Mouse (Mus musculus) midbrain, postnatal 0 days (tissue): ENCODE measurements around the gene Ckap2l. TPM values are rescaled to one million over a fixed set of nuclear protein-coding genes. Genes with fewer than 3 reads are reported as not detected.

Experiments
- ATAC-seq: fragments of 200-750 bp; cut with Nextera tagmentation; 2 replicates; pipeline ENCODE4 v1.8.0; 2017; ENCODE audit warnings: moderate number of reproducible peaks, mild to moderate bottlenecking, moderate TSS enrichment, moderate library complexity; ENCODE audit not compliant: low FRiP score
- DNase-seq: peaks from one replicate; pipeline ENCODE4 v3.0.0-alpha.2; 2015; ENCODE audit warnings: low spot score
- H3K27ac ChIP-seq: fragments of 300-500 bp; sonication (generic); 2 replicates; pipeline ENCODE4 v1.5.1; 2014; ENCODE audit warnings: low read depth, mild to moderate bottlenecking, low read length, mixed read lengths
- H3K27me3 ChIP-seq: fragments of 300-500 bp; sonication (generic); 2 replicates; pipeline ENCODE4 v1.6.1; 2014; ENCODE audit warnings: low read length, control low read depth, mixed read lengths; ENCODE audit not compliant: insufficient read depth
- H3K36me3 ChIP-seq: fragments of 300-500 bp; sonication (generic); 2 replicates; pipeline ENCODE4 v1.6.1; 2014; ENCODE audit warnings: low read length, control low read depth, mixed read lengths; ENCODE audit not compliant: insufficient read depth
- H3K4me1 ChIP-seq: fragments of 300-500 bp; sonication (generic); 2 replicates; pipeline ENCODE4 v1.6.1; 2014; ENCODE audit warnings: mild to moderate bottlenecking, control low read depth, antibody characterized with exemption, low read length, mixed read lengths; ENCODE audit not compliant: insufficient read depth
- H3K4me2 ChIP-seq: fragments of 300-500 bp; sonication (generic); 2 replicates; pipeline ENCODE4 v1.6.1; 2014; ENCODE audit warnings: low read depth, mild to moderate bottlenecking, low read length, mixed read lengths; ENCODE audit not compliant: poor library complexity, severe bottlenecking
- H3K4me3 ChIP-seq: fragments of 300-500 bp; sonication (generic); 2 replicates; pipeline ENCODE4 v1.5.1; 2014; ENCODE audit warnings: low read depth, mild to moderate bottlenecking, low read length, moderate library complexity
- H3K9ac ChIP-seq: fragments of 300-500 bp; sonication (generic); replicated peaks from 2 replicates; pipeline ENCODE4 v1.6.1; 2014; ENCODE audit warnings: mild to moderate bottlenecking, low read length, moderate library complexity, mixed read lengths; ENCODE audit not compliant: poor library complexity, severe bottlenecking
- H3K9me3 ChIP-seq: fragments of 300-500 bp; sonication (generic); 2 replicates; pipeline ENCODE4 v1.6.1; 2016; ENCODE audit warnings: low read length, control low read depth
- CTCF ChIP-seq: IDR thresholded peaks from 2 replicates; pipeline ENCODE4 v1.5.1; 2016; ENCODE audit warnings: antibody characterized with exemption, mild to moderate bottlenecking
- WGBS: fragments of 180-500 bp; shearing (Covaris S2); extraction: QIAGEN DNeasy Blood & Tissue Kit; methylation state at CpG from one replicate; pipeline ENCODE4 v1.1.7; 2014; 5-methylcytosine and 5-hydroxymethylcytosine counted together
- polyA plus RNA-seq: library from polyadenylated mRNA; unstranded; fragments of >200 nt; fragmentation: Nextera tagmentation; extraction: Ambion mirVana; gene quantifications from 2 replicates; pipeline ENCODE4 v1.2.1, GENCODE M21; 2015
- total RNA-seq: library from RNA; depleted of rRNA; stranded (reverse); fragments of >200 nt; gene quantifications from 2 replicates; pipeline ENCODE4 v1.2.3, GENCODE M21; 2014

Ckap2l gene
- total and polyA plus RNA-seq, 2 experiments from 2014 or later: 4.8 to 5.8 TPM

GRCm38 (mm10) chr2:129245618-129246017, 51.4 kb downstream of the Ckap2l start:
- Histone ChIP-seq H3K9ac (no peak overlapping the region), H3K4me2 (no peak overlapping the region), H3K4me3 (no peak overlapping the region), H3K27ac (no peak overlapping the region), H3K4me1 (peaks cover 5% of the 10 kb centered on the region; the same call in 1 of the 2 replicates), H3K9me3 (no peaks in the 10 kb centered on the region), H3K27me3 (no peaks in the 10 kb centered on the region), H3K36me3 (no peaks in the 10 kb centered on the region)
- DNase-seq: no peak
- WGBS: 61% methylated on average over 5 of the region's 5 CpGs
- TF ChIP-seq CTCF: no peak
- no peak for ATAC-seq

DNA sequence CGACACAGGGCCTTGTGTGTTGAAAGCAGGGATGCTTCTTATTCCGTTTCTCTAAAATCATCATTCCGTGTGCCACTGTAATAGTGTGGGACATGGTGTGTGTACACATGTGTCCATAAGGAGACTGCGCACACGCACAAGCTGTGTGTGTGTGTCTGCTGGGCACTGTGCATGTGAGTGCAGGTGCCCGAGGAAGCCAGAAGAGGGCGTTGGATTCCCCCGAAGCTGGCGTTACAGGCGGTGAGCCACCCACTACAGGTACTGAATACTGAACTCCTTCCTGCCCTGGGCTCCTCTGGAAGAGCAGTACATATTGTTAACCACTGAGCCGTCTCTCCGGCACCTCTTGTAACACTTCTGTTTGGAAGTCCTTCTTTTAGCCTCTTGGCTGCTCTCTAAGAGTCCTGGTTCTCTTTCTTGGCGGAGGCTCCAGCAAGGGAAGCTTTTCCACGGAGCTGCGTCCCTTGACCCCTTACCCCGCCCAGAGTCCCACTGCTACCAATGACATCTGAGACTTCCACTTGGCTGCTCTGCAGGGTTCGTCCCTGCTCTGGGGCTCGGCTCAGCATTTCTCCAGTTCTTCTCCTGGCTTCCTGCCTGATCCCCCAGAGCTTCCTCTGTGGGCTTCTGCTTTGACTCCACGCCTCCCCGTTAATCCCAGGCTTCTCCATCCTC, 52.4 kb downstream of the Ckap2l start:
- DNase-seq (no peak), ATAC-seq (no peak)
- H3K4me3 ChIP-seq: no peak overlapping the region
- H3K27me3 ChIP-seq: no peaks in the 10 kb centered on the region
- H3K27ac ChIP-seq: no peak overlapping the region
- 78% methylated on average over 20 of the region's 20 CpGs for WGBS
- no peaks in the 10 kb centered on the region for H3K36me3 ChIP-seq
- no peak overlapping the region for H3K4me2 ChIP-seq
- 0 out of 2 replicates have a peak, but pooled peaks have one; percentile 8 for TF ChIP-seq CTCF
- H3K9ac ChIP-seq: no peak overlapping the region
- H3K9me3 ChIP-seq: no peaks in the 10 kb centered on the region
- H3K4me1 ChIP-seq: peaks cover 5% of the 10 kb centered on the region; the same call in 1 of the 2 replicates

GRCm38 (mm10) chr2:129243786-129244185, 53.2 kb downstream of the Ckap2l start:
- H3K9ac ChIP-seq: no peak overlapping the region
- DNase-seq: peak; percentile 7
- H3K4me1 ChIP-seq: peaks cover 5% of the 10 kb centered on the region; the same call in 1 of the 2 replicates
- H3K27me3 ChIP-seq: no peaks in the 10 kb centered on the region
- H3K36me3 ChIP-seq: no peaks in the 10 kb centered on the region
- TF ChIP-seq CTCF: no peak
- H3K4me2 ChIP-seq: no peak overlapping the region
- H3K9me3 ChIP-seq: no peaks in the 10 kb centered on the region
- ATAC-seq: no peak
- 43% methylated on average over 9 of the region's 9 CpGs for WGBS
- H3K27ac ChIP-seq: no peak overlapping the region
- no peak overlapping the region for H3K4me3 ChIP-seq

DNA sequence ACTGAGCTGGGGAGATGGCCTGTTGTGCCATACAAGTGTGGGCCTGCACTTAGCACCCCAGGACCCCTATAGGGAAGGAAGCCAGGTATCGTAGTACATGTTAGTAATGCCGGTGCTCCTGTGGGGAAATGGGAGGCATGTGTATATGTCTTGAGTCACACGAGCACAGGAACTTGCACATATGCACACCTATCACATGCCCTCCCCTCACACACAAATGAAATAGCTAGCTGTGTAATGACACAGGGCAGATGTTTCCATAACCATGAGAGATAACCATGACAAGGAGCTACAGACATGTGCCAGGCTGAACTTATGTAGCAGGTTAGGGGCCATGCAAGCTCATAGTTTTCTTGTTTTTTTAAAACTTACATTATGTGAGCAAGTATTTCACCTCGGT, 54.0 kb downstream of the Ckap2l start:
- H3K4me2 ChIP-seq: no peak overlapping the region
- TF ChIP-seq CTCF: no peak
- H3K27ac ChIP-seq: no peak overlapping the region
- H3K9ac ChIP-seq: no peak overlapping the region
- WGBS: 87% methylated on average over 4 of the region's 4 CpGs
- no peaks in the 10 kb centered on the region for H3K36me3 ChIP-seq
- H3K4me3 ChIP-seq: no peak overlapping the region
- no peak for DNase-seq
- peaks cover 5% of the 10 kb centered on the region; the same call in 1 of the 2 replicates for H3K4me1 ChIP-seq
- H3K9me3 ChIP-seq: no peaks in the 10 kb centered on the region
- no peak for ATAC-seq
- no peaks in the 10 kb centered on the region for H3K27me3 ChIP-seq

- WGBS: 63% methylated on average over 7 of the region's 7 CpGs
- Histone ChIP-seq H3K4me3 (no peak overlapping the region), H3K9ac (no peak overlapping the region), H3K27me3 (no peaks in the 10 kb centered on the region), H3K9me3 (no peaks in the 10 kb centered on the region), H3K4me1 (peaks cover 5% of the 10 kb centered on the region; the same call in 1 of the 2 replicates), H3K27ac (no peak overlapping the region), H3K36me3 (no peaks in the 10 kb centered on the region), H3K4me2 (no peak overlapping the region)
- no peak for TF ChIP-seq CTCF
- ATAC-seq (no peak), DNase-seq (no peak)
Measured at GRCm38 (mm10) chr2:129241845-129242833, 54.9 kb downstream of the Ckap2l start.
